Mouse (Mus musculus) cerebellum, adult 11-12 months (tissue): ENCODE measurements around the gene Pex7.
A peak's percentile ranks its signal among the peaks of the same experiment; 100 is the strongest.

Source experiments
- DNase-seq: peaks from one replicate; pipeline ENCODE4 v3.0.0; 2022

The Pex7 gene

DNA sequence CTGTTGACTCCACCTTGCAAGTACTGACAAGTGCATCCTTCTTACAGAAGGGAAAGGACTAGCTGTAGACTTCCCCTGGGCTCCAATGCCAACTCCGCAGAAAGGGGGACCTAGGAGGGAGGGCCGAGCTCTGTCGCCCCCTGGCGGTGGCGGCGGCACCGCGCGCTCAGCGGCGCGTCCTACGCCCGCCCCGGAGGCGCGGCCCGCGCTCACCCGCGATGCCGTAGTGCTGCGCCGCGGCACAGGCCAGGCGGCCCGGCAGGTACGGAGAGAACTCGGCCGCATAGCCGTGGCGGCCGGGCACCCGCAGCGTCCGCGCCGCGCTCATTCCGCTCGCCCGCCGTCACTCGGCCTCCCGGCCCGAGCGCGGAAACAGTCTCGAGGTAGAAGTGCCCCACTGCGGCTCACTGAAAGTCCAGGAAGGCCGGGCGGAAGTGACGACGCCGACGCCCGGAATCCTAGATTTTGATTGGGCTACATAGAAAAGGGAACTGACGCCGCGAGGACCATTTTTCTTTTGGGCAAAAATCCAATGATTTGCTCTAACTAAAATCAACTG lies at the start of gene Pex7:
TSS of gene Pex7 (minus strand) at position 444 of the 559 bp plus-strand sequence.
- DNase-seq = peak; percentile 95

DNA sequence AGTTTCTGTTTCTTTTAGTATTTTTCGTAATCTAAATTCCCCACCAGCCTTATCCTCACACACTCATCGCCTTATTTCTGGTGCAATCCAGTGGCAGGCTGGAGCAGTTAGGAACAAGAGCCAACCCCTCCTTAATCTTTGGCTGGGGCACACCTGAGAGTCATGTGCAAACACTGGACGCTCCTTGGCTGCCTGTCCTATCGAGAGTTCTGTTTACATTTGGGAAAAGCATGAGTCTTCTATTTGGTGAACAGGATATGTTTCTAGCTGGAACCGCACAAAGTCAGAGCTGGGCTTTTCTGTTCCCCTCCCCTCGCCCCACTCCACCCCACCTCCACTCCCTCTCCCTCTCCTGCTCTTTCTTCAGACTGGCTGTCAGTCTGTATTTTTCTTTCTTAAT lies 49.3 kb upstream of the Pex7 start:
- DNase-seq = no peak

DNA sequence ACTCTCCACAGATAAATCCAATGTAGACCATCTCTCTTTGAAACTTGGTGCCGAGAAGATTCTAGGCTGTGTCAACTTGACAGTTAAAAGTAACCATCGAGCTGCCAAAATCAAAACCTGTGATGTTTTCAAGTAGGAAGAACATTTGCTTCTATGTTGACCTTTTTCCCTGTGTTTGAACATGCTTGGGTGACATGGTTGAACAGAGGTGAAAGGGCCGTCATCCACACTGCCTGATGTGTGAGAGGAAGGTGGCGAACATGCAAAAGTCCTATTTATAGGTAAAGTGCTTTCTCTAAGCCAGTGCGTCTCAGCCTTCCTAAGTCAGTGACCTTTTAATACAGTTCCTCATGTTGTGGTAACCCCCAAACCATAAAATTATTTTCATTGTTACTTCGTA lies 48.3 kb upstream of the Pex7 start:
- DNase-seq = no peak

- DNase-seq = no peak
These were observed 47.1 kb upstream of the Pex7 start for GRCm38 (mm10) chr10:19954572-19954971.

DNA sequence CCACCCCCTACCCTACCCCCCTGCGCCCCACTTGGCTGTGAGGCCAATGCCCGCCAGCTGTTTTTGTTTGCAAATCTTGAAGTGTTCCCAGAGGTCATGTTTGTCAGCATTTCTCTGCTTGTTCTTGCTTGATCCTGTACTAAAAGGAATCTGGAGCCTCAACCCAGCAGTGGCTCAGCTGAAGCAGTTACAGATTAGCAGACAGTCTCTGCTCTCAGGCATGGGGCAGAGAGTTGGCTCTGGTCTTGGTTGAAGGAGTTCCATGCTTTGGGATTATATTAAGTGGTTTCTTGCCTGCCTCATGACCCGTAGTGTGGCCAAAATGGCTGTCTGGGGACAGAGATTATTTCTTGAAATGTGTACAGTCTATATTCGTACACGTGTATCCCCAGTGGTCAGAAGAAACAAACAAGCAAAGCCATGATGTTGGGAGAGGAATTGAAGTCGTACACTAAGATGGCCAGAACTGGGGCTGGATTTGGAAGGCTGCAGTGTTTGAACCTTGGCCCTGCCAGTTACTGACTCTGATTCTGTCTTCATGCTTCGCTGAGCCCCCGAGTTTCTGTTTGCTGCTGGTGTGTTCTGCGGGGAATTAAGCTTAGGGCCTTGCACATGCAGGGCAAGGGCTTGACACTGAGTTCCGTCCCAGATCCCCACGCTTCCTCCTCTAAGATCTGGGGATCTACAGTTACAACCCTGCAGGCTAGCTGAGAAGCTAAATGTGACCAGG lies 45.7 kb upstream of the Pex7 start:
- no peak for DNase-seq

DNA sequence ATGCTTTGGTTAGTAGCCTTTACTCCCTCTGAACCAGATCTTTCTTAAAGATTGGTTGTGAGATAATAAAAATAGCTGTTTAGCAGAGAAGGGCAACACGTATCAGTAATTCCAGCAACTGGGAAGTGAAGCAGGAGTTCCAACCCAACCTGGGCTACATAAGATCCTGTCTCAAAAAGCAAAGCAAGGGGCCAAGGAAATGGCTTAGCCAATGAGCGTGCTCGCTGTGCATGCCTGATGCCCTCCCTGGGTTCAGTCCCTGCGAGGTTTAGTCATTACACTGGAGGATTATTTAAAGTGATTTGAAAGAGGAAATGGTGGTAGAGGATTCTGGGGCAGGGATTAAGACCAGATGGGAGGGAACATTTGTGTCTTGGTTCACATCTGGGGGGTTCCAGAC lies 41.6 kb upstream of the Pex7 start:
- DNase-seq = no peak

DNA sequence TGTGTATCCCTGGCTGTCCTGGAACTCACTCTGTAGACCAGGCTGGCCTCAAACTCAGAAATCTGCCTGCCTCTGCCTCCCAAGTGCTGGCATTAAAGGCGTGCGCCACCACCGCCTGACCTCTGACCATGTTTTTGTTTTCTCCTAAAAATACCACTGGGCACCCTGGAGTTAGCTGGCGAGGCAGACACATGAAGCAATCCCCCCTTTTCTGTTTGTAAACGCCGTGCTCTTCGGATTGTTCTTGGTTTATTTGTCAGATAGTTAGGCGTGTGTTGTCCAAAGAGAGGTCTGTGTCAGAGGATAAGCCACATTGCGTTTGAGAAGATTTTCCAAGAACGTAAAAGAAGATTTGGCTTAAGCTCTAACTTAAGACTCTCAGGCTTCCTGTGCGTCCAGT lies 40.9 kb upstream of the Pex7 start:
- DNase-seq = no peak

GRCm38 (mm10) chr10:19947901-19948300 lies 40.4 kb upstream of the Pex7 start:
- no peak for DNase-seq

DNA sequence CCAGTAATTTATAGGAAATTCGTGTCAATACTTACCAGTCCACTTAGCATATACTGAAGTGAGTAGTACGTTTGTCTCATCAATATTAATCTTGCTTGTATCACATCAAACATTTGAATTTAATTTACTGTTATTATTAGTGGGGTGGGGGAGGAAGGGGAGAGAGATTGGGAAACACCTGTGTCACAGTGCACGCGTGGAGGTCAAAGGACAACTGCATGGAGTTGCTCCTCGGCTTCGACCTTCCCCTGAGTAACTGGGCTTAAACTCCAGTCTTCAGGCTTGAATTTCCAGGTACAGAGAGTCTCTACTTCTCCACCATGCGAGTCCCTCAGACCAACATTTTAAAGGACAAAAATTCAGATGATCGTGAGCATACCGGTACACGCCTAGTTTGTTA lies 40.0 kb upstream of the Pex7 start:
- no peak for DNase-seq

GRCm38 (mm10) chr10:19946644-19947043 lies 39.2 kb upstream of the Pex7 start:
- no peak for DNase-seq

DNA sequence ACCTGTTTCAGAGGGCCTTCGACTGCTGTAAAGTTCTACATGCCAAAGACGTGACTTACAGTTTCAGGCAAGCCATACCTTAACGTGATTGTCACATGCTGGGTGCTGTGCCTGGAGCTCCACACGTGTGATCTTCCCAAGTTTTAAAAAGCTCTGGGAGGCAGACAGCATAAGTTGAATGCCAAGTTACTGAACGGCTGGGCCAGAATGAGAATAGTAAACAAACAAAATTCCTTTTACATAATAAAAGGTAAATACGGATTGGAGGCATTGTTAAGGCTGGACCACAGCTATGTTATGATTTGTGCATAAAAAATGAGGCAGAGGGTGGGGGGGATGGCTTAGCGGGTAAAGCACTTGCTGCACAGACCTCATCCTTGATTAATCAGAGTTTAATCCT lies 38.2 kb upstream of the Pex7 start:
- DNase-seq = peak; percentile 0

DNA sequence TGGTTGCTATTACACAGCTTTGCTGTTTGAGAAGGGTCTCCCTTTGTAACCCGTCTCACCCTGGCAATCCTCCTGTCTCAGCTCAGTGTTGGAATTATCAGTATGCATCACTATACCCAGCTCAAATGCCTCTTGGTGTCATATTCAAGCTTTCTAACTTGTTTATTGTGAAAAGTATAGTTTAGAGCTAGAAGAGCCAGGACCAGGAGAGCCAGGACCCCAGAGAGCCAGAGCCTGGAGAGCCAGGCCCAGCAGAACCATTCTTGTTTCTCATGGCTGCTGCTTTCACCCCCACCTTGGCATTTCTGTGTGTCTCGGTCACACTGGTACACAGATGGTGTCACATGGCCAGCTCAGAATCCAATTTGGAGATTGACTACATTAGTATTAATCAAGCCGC lies 35.1 kb upstream of the Pex7 start:
- no peak for DNase-seq

DNA sequence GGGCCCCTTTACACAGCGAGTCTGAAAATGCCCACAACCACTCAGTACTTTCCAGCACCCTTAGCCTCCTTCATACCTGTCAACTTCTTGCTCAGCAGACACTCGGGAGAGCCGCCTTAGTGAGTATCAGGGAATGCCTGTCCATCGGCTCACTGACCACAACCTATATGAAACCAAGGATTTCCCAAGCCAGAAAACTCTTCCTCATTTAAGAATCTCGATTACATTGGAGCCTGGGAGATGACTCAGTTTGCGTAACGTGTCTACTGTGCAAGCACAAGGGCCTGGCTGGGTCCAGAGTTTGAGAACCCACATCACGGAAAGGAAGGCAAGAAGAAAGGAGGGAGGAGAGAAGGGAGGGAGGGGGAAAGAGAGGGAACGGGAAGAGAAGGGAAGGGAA lies 34.4 kb upstream of the Pex7 start:
- peak; percentile 1 for DNase-seq

GRCm38 (mm10) chr10:19941063-19941462 lies 33.6 kb upstream of the Pex7 start:
- DNase-seq = peak; percentile 32

GRCm38 (mm10) chr10:19940626-19941025 lies 33.1 kb upstream of the Pex7 start:
- no peak for DNase-seq

- DNase-seq = no peak
These were observed 32.6 kb upstream of the Pex7 start for GRCm38 (mm10) chr10:19940127-19940526.

GRCm38 (mm10) chr10:19939282-19939705 lies 31.8 kb upstream of the Pex7 start:
- no peak for DNase-seq

GRCm38 (mm10) chr10:19938738-19939137 lies 31.2 kb upstream of the Pex7 start:
- no peak for DNase-seq

DNA sequence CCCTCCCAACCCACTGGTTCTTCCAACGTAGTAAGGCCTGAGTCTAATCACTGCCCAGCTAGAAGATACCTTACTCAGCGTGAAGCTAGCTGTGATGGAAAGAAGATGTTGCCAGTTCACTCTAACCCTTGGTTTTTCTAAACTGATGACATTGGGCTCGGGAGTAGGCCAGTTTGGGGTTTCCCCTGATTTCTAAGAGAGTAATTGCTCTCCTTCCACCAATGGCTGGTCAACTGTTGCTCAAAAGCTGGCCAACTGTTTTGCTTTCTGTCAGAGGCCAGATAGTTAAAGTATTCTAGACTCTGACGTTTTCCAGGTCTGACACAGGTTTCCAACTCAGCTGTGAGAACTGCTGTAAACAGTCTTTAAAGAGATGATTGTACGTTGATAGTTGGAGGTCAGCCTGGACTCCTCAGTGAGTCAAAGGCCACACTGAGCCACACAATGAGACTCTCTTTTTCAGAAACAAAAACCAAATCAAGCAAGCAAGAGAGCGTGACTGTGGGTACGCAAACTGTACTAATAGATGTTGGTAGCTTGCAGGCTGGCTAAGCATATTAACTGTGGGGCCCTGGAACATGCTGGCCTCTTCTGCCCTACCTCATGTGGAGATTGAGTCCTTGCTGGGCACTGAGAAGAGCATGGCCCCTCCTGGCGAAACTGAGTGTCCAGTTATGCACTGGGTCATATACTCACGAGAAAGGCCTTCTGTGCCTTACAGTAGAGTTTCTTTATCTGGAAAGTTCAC lies 29.6 kb upstream of the Pex7 start:
- no peak for DNase-seq

GRCm38 (mm10) chr10:19935821-19936367 lies 28.4 kb upstream of the Pex7 start:
- DNase-seq = no peak

DNA sequence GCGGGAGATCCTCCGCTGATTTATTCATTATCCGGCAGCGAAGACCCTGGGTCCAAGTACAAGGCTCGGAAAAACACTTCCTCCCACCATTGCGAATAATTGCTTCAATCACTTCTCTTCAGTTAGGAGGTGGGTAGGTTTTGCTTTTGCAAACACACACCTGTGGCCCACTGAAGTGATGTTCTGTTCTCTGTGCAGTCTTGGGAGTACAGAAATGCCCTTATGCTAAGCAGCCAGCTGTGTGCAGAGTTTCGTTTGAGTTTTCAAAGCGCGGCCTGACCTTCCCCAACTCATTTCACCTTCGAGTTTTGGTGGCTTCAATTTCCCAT lies 27.8 kb upstream of the Pex7 start:
- DNase-seq = no peak

- DNase-seq = peak; percentile 70
These were observed 27.1 kb upstream of the Pex7 start, which contains the start of gene Map3k5 for GRCm38 (mm10) chr10:19934384-19935294. TSS of gene Map3k5 (plus strand) at chr10:19934472.
